Mouse (Mus musculus) liver, postnatal 0 days (tissue): ENCODE measurements around the gene Cdk2.

ENCODE experiments used
- CTCF ChIP-seq: sonication (generic); IDR thresholded peaks from 2 replicates; pipeline ENCODE4 v1.5.1; 2016; ENCODE audit warnings: antibody characterized with exemption, low read depth
- EP300 ChIP-seq: IDR thresholded peaks from 2 replicates; pipeline ENCODE4 v1.6.1; 2016; ENCODE audit warnings: antibody characterized with exemption, low read depth, mild to moderate bottlenecking

DNA sequence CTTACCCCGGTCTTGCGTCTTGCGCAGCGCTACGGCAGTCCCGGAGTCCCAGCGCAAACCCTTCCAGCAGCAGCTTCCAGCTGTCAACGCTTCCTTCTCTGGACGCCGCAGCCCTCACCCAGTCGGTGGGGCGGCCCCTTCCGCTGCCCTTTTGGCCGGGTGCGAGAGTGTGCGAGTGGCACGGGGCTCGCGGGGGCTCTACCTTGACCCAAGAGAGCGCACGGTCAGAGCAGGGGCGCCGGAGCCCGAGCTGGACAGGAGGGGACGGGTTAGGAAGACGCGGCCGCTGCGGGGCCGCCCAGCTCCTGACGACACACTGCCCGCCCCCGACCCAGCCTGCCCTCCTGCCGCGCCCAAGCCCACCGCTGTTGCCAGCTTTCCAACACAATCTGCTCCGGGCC lies 39.0 kb upstream of the Cdk2 start:
- TF ChIP-seq CTCF (no peak), EP300 (no peak)
